Mouse (Mus musculus) liver, embryonic 12.5 days (tissue): Measurements from ENCODE around the gene Rapgef6. TPM values are rescaled to one million over a fixed set of nuclear protein-coding genes. Genes with fewer than 3 reads are reported as not detected.

Source experiments
- ATAC-seq: fragments of 200-750 bp; cut with Nextera tagmentation; 2 replicates; pipeline ENCODE4 v1.8.0; 2017; ENCODE audit warnings: moderate number of reproducible peaks, mild to moderate bottlenecking, moderate library complexity
- H3K27ac ChIP-seq: fragments of 300-500 bp; sonication (generic); 2 replicates; pipeline ENCODE4 v1.5.1; 2016; ENCODE audit warnings: mild to moderate bottlenecking
- H3K27me3 ChIP-seq: fragments of 300-500 bp; sonication (generic); replicated peaks from 2 replicates; pipeline ENCODE4 v1.6.1; 2016; ENCODE audit warnings: mild to moderate bottlenecking, moderate library complexity
- H3K36me3 ChIP-seq: fragments of 300-500 bp; sonication (generic); 2 replicates; pipeline ENCODE4 v1.6.1; 2016; ENCODE audit warnings: mild to moderate bottlenecking, moderate library complexity
- H3K4me1 ChIP-seq: fragments of 300-500 bp; sonication (generic); 2 replicates; pipeline ENCODE4 v1.6.1; 2016
- H3K4me2 ChIP-seq: fragments of 300-500 bp; sonication (generic); 2 replicates; pipeline ENCODE4 v1.6.1; 2016; ENCODE audit warnings: mild to moderate bottlenecking, moderate library complexity
- H3K4me3 ChIP-seq: fragments of 300-500 bp; sonication (generic); 2 replicates; pipeline ENCODE4 v1.5.1; 2016; ENCODE audit warnings: mild to moderate bottlenecking, moderate library complexity
- H3K9ac ChIP-seq: fragments of 300-500 bp; sonication (generic); 2 replicates; pipeline ENCODE4 v1.6.1; 2016; ENCODE audit warnings: mild to moderate bottlenecking, moderate library complexity
- H3K9me3 ChIP-seq: fragments of 300-500 bp; sonication (generic); replicated peaks from 2 replicates; pipeline ENCODE4 v1.6.1; 2016; ENCODE audit warnings: mild to moderate bottlenecking, moderate library complexity
- WGBS: fragments of 180-500 bp; shearing (Covaris S2); methylation state at CpG from one replicate; pipeline ENCODE4 v1.1.7; 2016; ENCODE audit not compliant: insufficient replicate concordance; 5-methylcytosine and 5-hydroxymethylcytosine counted together
- polyA plus RNA-seq: library from polyadenylated mRNA; unstranded; fragments of >200 nt; fragmentation: Nextera tagmentation; extraction: Ambion mirVana; gene quantifications from 2 replicates; pipeline ENCODE4 v1.2.1, GENCODE M21; 2016

Gene Rapgef6
- polyA plus RNA-seq, 1 experiment from 2014 or later: 27.9 TPM

GRCm38 (mm10) chr11:54530391-54530790 is 7.7 kb downstream of the Rapgef6 start:
- ATAC-seq: no peak

GRCm38 (mm10) chr11:54530916-54531315 is 8.3 kb downstream of the Rapgef6 start:
- Histone ChIP-seq H3K4me3 (no peak overlapping the region), H3K27ac (0 out of 2 replicates have a peak overlapping the region, but pooled peaks have one; percentile 56), H3K36me3 (peaks cover 6% of the 10 kb centered on the region; the same call in 1 of the 2 replicates)

More at GRCm38 (mm10) chr11:54530391-54530790, 7.7 kb downstream of the Rapgef6 start:
- no peaks in the 10 kb centered on the region for H3K27me3 ChIP-seq
- peak overlapping the region; percentile 56 for H3K27ac ChIP-seq
- peaks cover 67% of the 10 kb centered on the region for H3K4me1 ChIP-seq
- H3K4me2 ChIP-seq: no peak overlapping the region
- no peaks in the 10 kb centered on the region for H3K9me3 ChIP-seq
- 56% methylated on average over 1 of the region's 1 CpGs for WGBS
- no peak overlapping the region for H3K9ac ChIP-seq
- peaks cover 6% of the 10 kb centered on the region; the same call in 1 of the 2 replicates for H3K36me3 ChIP-seq
- no peak overlapping the region for H3K4me3 ChIP-seq

GRCm38 (mm10) chr11:54533834-54534233 is 11.2 kb downstream of the Rapgef6 start:
- Histone ChIP-seq H3K36me3 (peaks cover 6% of the 10 kb centered on the region; the same call in 1 of the 2 replicates), H3K4me3 (no peak overlapping the region), H3K4me1 (peaks cover 63% of the 10 kb centered on the region), H3K9me3 (no peaks in the 10 kb centered on the region), H3K27me3 (no peaks in the 10 kb centered on the region), H3K9ac (no peak overlapping the region), H3K27ac (no peak overlapping the region), H3K4me2 (no peak overlapping the region)
- WGBS: 43% methylated on average over 2 of the region's 2 CpGs
- no peak for ATAC-seq

More at GRCm38 (mm10) chr11:54530916-54531315, 8.3 kb downstream of the Rapgef6 start:
- 45% methylated on average over 1 of the region's 1 CpGs for WGBS
- Histone ChIP-seq H3K4me1 (peaks cover 69% of the 10 kb centered on the region), H3K9me3 (no peaks in the 10 kb centered on the region), H3K4me2 (no peak overlapping the region), H3K9ac (no peak overlapping the region), H3K27me3 (no peaks in the 10 kb centered on the region)
- no peak for ATAC-seq

GRCm38 (mm10) chr11:54534871-54535270 is 12.2 kb downstream of the Rapgef6 start:
- no peaks in the 10 kb centered on the region for H3K9me3 ChIP-seq
- peaks cover 6% of the 10 kb centered on the region; the same call in 1 of the 2 replicates for H3K36me3 ChIP-seq
- H3K4me1 ChIP-seq: peaks cover 63% of the 10 kb centered on the region
- no peak overlapping the region for H3K4me3 ChIP-seq
- no peak overlapping the region for H3K4me2 ChIP-seq
- 28% methylated on average over 6 of the region's 6 CpGs for WGBS
- no peaks in the 10 kb centered on the region for H3K27me3 ChIP-seq
- no peak overlapping the region for H3K9ac ChIP-seq
- no peak overlapping the region for H3K27ac ChIP-seq
- peak; percentile 63 for ATAC-seq

- H3K9me3 ChIP-seq: no peaks in the 10 kb centered on the region
- 72% methylated on average over 2 of the region's 2 CpGs for WGBS
- no peak overlapping the region for H3K4me2 ChIP-seq
- H3K4me1 ChIP-seq: peaks cover 72% of the 10 kb centered on the region
- no peaks in the 10 kb centered on the region for H3K27me3 ChIP-seq
- no peak overlapping the region for H3K9ac ChIP-seq
- no peak for ATAC-seq
- no peak overlapping the region for H3K4me3 ChIP-seq
- H3K36me3 ChIP-seq: no peaks in the 10 kb centered on the region
- no peak overlapping the region for H3K27ac ChIP-seq
Observed at GRCm38 (mm10) chr11:54539031-54539430, 16.4 kb downstream of the Rapgef6 start.

GRCm38 (mm10) chr11:54539486-54539885 is 16.8 kb downstream of the Rapgef6 start:
- no peak overlapping the region for H3K4me2 ChIP-seq
- 72% methylated on average over 2 of the region's 2 CpGs for WGBS
- H3K4me1 ChIP-seq: peaks cover 73% of the 10 kb centered on the region
- ATAC-seq: no peak
- H3K27ac ChIP-seq: no peak overlapping the region
- no peak overlapping the region for H3K4me3 ChIP-seq
- H3K9me3 ChIP-seq: no peaks in the 10 kb centered on the region
- H3K9ac ChIP-seq: no peak overlapping the region
- no peaks in the 10 kb centered on the region for H3K36me3 ChIP-seq
- H3K27me3 ChIP-seq: no peaks in the 10 kb centered on the region

- no peak overlapping the region for H3K4me2 ChIP-seq
- H3K27ac ChIP-seq: no peak overlapping the region
- H3K9ac ChIP-seq: no peak overlapping the region
- no peak for ATAC-seq
- H3K9me3 ChIP-seq: no peaks in the 10 kb centered on the region
- H3K27me3 ChIP-seq: no peaks in the 10 kb centered on the region
- no peaks in the 10 kb centered on the region for H3K36me3 ChIP-seq
- H3K4me3 ChIP-seq: no peak overlapping the region
- peaks cover 73% of the 10 kb centered on the region for H3K4me1 ChIP-seq
Observed at GRCm38 (mm10) chr11:54540328-54540727, 17.7 kb downstream of the Rapgef6 start.

- peaks cover 64% of the 10 kb centered on the region for H3K4me1 ChIP-seq
- peak; percentile 84 for ATAC-seq
- peak overlapping the region; percentile 45 for H3K4me2 ChIP-seq
- H3K9me3 ChIP-seq: no peaks in the 10 kb centered on the region
- H3K9ac ChIP-seq: 0 out of 2 replicates have a peak overlapping the region, but pooled peaks have one; percentile 12
- H3K4me3 ChIP-seq: no peak overlapping the region
- H3K27ac ChIP-seq: peak overlapping the region; percentile 77
- H3K36me3 ChIP-seq: peaks cover 8% of the 10 kb centered on the region; the same call in 1 of the 2 replicates
- H3K27me3 ChIP-seq: no peaks in the 10 kb centered on the region
Observed at GRCm38 (mm10) chr11:54542414-54542813, 19.8 kb downstream of the Rapgef6 start.

GRCm38 (mm10) chr11:54554970-54555369 is 32.3 kb downstream of the Rapgef6 start:
- Histone ChIP-seq H3K4me2 (no peak overlapping the region), H3K27ac (no peak overlapping the region), H3K9me3 (no peaks in the 10 kb centered on the region), H3K9ac (no peak overlapping the region), H3K4me3 (no peak overlapping the region), H3K36me3 (peaks cover 11% of the 10 kb centered on the region; the same call in 1 of the 2 replicates), H3K27me3 (no peaks in the 10 kb centered on the region), H3K4me1 (no peaks in the 10 kb centered on the region)
- WGBS: 79% methylated on average over 2 of the region's 2 CpGs
- no peak for ATAC-seq

GRCm38 (mm10) chr11:54562761-54563160 is 40.1 kb downstream of the Rapgef6 start:
- Histone ChIP-seq H3K4me2 (no peak overlapping the region), H3K27ac (no peak overlapping the region), H3K9me3 (no peaks in the 10 kb centered on the region), H3K9ac (no peak overlapping the region), H3K36me3 (peaks cover 10% of the 10 kb centered on the region; the same call in 1 of the 2 replicates), H3K4me3 (no peak overlapping the region), H3K4me1 (no peaks in the 10 kb centered on the region), H3K27me3 (no peaks in the 10 kb centered on the region)
- ATAC-seq: no peak
- 64% methylated on average over 5 of the region's 5 CpGs for WGBS

GRCm38 (mm10) chr11:54567959-54568358 is 45.3 kb downstream of the Rapgef6 start:
- H3K4me3 ChIP-seq: no peak overlapping the region
- no peaks in the 10 kb centered on the region for H3K27me3 ChIP-seq
- no peaks in the 10 kb centered on the region for H3K4me1 ChIP-seq
- H3K27ac ChIP-seq: no peak overlapping the region
- ATAC-seq: no peak
- H3K9me3 ChIP-seq: no peaks in the 10 kb centered on the region
- H3K36me3 ChIP-seq: peaks cover 7% of the 10 kb centered on the region
- H3K4me2 ChIP-seq: no peak overlapping the region
- WGBS: 69% methylated on average over 1 of the region's 1 CpGs
- H3K9ac ChIP-seq: no peak overlapping the region

- no peak overlapping the region for H3K4me3 ChIP-seq
- H3K27me3 ChIP-seq: no peaks in the 10 kb centered on the region
- H3K27ac ChIP-seq: no peak overlapping the region
- H3K9ac ChIP-seq: no peak overlapping the region
- WGBS: 85% methylated on average over 2 of the region's 2 CpGs
- H3K4me1 ChIP-seq: no peaks in the 10 kb centered on the region
- peaks cover 16% of the 10 kb centered on the region; the same call in 1 of the 2 replicates for H3K36me3 ChIP-seq
- H3K9me3 ChIP-seq: no peaks in the 10 kb centered on the region
- no peak overlapping the region for H3K4me2 ChIP-seq
- no peak for ATAC-seq
Observed at GRCm38 (mm10) chr11:54574741-54575140, 52.1 kb downstream of the Rapgef6 start.

- H3K9me3 ChIP-seq: no peaks in the 10 kb centered on the region
Observed at GRCm38 (mm10) chr11:54592585-54592984, 69.9 kb downstream of the Rapgef6 start.

More at GRCm38 (mm10) chr11:54592585-54592984, 69.9 kb downstream of the Rapgef6 start:
- H3K4me1 ChIP-seq: peaks cover 23% of the 10 kb centered on the region
- no peak overlapping the region for H3K27ac ChIP-seq
- H3K4me3 ChIP-seq: no peak overlapping the region
- H3K27me3 ChIP-seq: no peaks in the 10 kb centered on the region
- H3K36me3 ChIP-seq: peaks cover 12% of the 10 kb centered on the region
- no peak overlapping the region for H3K9ac ChIP-seq
- no peak overlapping the region for H3K4me2 ChIP-seq
- WGBS: 75% methylated on average over 3 of the region's 3 CpGs
- no peak for ATAC-seq
